Mouse (Mus musculus): ENCODE data around the gene BC049715. TPM values are rescaled to one million over a fixed set of nuclear protein-coding genes. Genes with fewer than 3 reads are reported as not detected.

Gene BC049715
- total RNA-seq, 2 experiments from 2014 or later, result 0.10 to 0.35 TPM

GRCm38 (mm10) chr6:136845706-136846480 lies 18.5 kb downstream of the BC049715 start:
- no peak for DNase-seq

GRCm38 (mm10) chr6:136847267-136847666 lies 19.8 kb downstream of the BC049715 start:
- intact Hi-C loops (cut with DNase I; ENCODE audit: low total_unique reads), result no loop called here
- DNase-seq, result no peak

More at GRCm38 (mm10) chr6:136845706-136846480, 18.5 kb downstream of the BC049715 start:
- intact Hi-C loops (cut with DNase I; ENCODE audit: low total_unique reads), result no loop called here

DNA sequence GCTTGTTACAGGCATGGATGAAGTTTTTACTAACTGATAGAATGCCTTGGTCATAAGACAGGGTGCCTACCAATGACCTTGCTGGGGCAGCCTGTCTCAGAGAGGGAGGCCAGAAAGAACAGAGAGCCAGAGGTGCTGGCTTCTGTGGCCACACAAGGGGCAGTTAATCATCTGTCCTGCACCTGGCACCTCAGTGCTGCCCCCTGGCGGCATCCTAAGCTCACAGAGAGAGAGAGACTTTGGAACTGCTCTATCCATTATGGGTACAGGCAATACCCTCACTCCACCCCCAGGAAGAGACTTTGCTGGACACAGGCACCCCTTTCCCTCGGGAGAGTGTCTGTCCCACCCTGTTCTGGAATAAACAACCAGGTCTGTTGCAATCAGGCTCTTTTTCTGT lies 20.4 kb downstream of the BC049715 start:
- peak; percentile 56 for DNase-seq
- intact Hi-C loops (cut with DNase I; ENCODE audit: low total_unique reads), result no loop called here

DNA sequence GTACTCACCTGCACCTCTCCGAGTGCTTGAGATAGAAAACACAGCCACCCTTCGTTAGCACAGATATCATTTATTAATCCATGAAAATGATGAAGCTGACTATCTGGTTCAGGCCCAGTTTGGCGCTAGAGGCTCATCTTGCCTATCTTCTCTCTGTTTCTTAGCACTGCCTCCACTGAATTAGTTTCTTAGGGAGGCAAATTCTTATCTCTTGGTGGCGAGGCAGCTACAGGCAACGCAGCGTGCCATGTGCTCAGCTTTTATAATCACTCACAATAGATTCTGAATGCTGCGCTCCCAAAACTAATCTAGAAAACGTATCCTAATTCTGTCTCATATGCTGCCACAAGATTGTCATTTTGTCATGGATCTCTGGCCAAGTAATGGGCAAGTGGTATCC lies 21.0 kb downstream of the BC049715 start:
- intact Hi-C loops (cut with DNase I; ENCODE audit: low total_unique reads), result no loop called here
- DNase-seq, result no peak

GRCm38 (mm10) chr6:136848971-136849370 lies 21.5 kb downstream of the BC049715 start:
- intact Hi-C loops (cut with DNase I; ENCODE audit: low total_unique reads), result no loop called here
- DNase-seq, result no peak

DNA sequence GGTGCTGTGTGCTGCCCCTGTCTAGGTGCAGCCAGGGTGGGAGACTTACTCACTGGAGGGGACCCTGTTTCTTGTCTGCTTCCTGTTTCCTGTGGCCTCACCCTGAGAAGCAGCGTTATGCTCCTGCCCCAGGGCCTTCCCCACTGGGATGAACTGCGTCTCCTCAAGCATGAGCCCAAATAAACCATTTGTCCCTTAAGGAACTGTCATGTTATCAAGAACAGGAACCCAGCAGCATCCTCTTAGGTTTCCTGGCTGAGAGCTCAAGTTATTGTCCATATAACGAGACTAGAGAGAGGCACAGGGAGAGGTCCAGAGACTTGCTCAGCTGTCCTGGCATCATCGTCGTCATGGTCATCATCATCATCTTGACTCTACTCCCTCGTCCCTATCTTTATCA lies 22.8 kb downstream of the BC049715 start:
- intact Hi-C loops (cut with DNase I; ENCODE audit: low total_unique reads), result no loop called here
- no peak for DNase-seq

DNA sequence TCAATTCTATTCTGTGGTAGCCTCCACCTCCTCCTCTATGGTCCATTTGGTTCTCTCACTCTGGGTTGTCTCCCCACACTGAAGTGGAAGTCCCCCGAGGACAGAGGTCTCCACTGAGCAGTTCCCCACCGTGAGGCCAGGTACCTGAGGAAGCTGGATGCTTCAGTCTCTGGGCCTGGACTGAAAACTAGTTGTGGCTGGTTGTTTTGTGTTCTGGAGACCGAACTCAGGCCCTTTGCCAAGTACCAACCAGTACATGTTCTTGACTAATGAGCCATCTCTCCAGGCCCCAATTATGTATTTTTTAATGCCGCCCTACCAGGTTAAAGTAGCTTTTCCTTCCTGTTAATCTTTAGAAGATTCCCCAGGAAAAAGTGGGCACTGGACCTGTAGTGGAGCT lies 24.9 kb downstream of the BC049715 start:
- DNase-seq, result no peak
- intact Hi-C loops (cut with DNase I; ENCODE audit: low total_unique reads), result no loop called here

GRCm38 (mm10) chr6:136852762-136853161 lies 25.3 kb downstream of the BC049715 start:
- intact Hi-C loops (cut with DNase I; ENCODE audit: low total_unique reads), result no loop called here

DNA sequence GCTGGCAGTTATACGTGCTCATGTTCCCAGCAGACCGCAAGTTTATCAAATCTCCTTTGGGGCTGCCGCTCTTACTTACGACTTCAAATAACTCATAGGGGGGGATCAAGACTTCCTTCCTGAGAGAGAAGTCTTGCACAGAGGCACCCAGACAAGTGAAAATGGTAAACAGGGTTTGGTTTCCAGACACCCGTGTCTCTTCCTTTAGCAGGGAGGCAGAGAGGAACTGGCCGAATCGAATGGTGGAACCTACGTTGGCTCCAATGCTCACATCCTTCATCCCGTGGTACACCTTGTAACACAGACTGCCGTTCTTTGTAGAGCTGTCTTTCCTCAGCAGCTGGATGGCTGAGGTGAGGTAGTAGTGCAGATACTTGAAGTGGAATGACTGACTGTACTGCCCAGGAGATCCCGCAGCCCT lies 26.9 kb downstream of the BC049715 start:
- no peak for DNase-seq

More at GRCm38 (mm10) chr6:136852762-136853161, 25.3 kb downstream of the BC049715 start:
- DNase-seq, result no peak

DNA sequence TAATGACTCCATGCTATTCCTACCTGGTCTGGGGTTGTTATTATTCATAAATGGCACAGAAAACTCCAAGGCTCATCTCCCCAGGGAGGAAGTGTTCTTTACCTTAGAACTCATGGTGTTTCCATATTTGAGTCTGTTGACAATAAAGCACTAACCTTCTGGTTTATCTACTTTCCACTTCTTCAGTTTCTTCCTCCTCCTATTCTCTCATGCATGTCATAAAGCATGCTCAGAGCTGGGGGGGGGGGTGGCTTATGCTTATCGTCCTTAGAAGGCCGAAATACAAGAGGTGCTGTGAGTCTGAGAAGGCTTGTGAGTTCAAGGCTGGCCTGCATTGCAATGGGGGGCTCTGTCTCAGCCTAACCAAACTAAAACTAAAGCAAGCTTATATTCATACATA lies 27.8 kb downstream of the BC049715 start:
- DNase-seq, result no peak
- intact Hi-C loops (cut with DNase I; ENCODE audit: low total_unique reads), result no loop called here

More for the DNA sequence above, 26.9 kb downstream of the BC049715 start:
- intact Hi-C loops (cut with DNase I; ENCODE audit: low total_unique reads), result no loop called here

GRCm38 (mm10) chr6:136856071-136856636 lies 28.7 kb downstream of the BC049715 start:
- DNase-seq, result no peak
- intact Hi-C loops (cut with DNase I; ENCODE audit: low total_unique reads), result no loop called here

- no peak for DNase-seq
- intact Hi-C loops (cut with DNase I; ENCODE audit: low total_unique reads), result no loop called here
Measured at GRCm38 (mm10) chr6:136857186-136857872, 29.9 kb downstream of the BC049715 start, which contains the start of gene Art4. Gene Art4, minus strand, starts transcription at chr6:136857733.

GRCm38 (mm10) chr6:136857873-136858260 lies 30.4 kb downstream of the BC049715 start:
- DNase-seq, result no peak
- intact Hi-C loops (cut with DNase I; ENCODE audit: low total_unique reads), result no loop called here

GRCm38 (mm10) chr6:136858420-136858819 lies 31.0 kb downstream of the BC049715 start:
- no peak for DNase-seq
- intact Hi-C loops (cut with DNase I; ENCODE audit: low total_unique reads), result no loop called here

GRCm38 (mm10) chr6:136861020-136861419 lies 33.6 kb downstream of the BC049715 start:
- intact Hi-C loops (cut with DNase I; ENCODE audit: low total_unique reads), result loop anchor here (2.0 to 5.0 kb wide), 3 partner anchors 60 to 121 kb away; no protein-coding TSS in a partner anchor
- DNase-seq, result no peak

DNA sequence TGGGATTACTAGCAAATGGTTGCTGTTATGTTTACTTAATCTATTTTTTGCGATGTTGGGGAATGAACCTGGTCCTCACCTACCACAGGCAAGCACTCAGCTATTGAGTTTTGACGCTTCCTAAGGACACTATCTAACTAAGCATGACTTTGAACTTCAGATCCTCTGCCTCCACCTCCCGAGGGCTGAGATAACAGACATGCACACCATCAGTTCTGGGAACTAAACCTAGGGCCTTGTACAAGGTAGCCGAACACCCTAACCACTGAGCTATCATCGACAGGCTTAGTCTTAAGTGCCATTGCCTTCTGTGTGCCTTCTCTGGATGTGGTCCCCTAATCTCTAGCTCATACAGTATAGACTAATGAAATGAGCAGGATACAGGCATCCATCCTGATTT lies 37.9 kb downstream of the BC049715 start:
- intact Hi-C loops (cut with DNase I; ENCODE audit: low total_unique reads), result no loop called here
- no peak for DNase-seq

GRCm38 (mm10) chr6:136866150-136866549 lies 38.7 kb downstream of the BC049715 start:
- intact Hi-C loops (cut with DNase I; ENCODE audit: low total_unique reads), result no loop called here
- no peak for DNase-seq

GRCm38 (mm10) chr6:136868921-136869320 lies 41.5 kb downstream of the BC049715 start:
- no peak for DNase-seq
- intact Hi-C loops (cut with DNase I; ENCODE audit: low total_unique reads), result no loop called here

DNA sequence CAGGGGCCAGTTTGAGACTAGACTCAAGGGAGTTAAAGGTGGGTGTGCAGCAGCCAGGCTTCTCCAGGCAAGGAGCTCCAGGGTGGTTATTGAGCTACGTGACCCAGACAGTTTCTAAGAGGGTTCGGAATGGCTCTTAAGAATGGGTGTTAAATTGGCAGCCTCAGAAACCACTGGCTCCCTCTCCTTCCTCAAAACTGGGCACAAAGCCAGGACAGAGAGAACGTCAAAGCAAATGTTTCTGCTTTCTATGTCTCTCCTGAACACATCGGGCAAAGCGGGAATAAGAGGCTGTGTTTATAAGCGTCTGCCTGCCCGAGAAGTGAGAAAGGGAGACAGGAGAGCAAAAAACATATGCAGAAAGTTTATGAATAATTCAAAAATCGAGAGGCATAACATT lies 47.2 kb downstream of the BC049715 start:
- no peak for DNase-seq
- intact Hi-C loops (cut with DNase I; ENCODE audit: low total_unique reads), result no loop called here

DNA sequence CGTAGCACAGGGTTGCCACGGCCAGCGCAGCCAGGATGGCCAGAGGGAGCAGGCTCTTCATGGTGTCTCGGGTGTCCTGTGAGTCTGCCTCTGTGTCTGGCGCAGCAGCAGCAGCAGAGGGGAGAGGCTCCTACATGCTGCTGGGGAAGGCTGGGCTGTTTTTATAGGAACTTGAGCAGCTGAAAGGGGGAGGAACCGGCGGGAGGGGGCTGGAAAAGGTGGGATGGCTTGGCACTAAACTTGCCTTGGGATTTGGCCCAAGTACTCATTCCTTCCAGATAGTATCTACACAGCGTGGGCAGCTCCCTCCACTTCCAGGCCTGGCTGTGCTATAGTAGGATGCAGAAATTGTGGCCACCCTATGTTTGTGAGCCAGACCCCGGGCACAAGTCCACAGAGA lies 48.2 kb downstream of the BC049715 start, which contains the start of gene Mgp:
Gene Mgp, minus strand, starts transcription at position 154 of the 400 bp plus-strand sequence.
- DNase-seq, result peak; percentile 46
- intact Hi-C loops (cut with DNase I; ENCODE audit: low total_unique reads), result no loop called here

All from gastrocnemius, postnatal 14 days (tissue).